Mouse (Mus musculus) heart, adult 2 months (tissue): ENCODE results near the gene Fen1.

ENCODE experiments used
- CTCF ChIP-seq: fragments of 200-600 bp; IDR thresholded peaks from 2 replicates; pipeline ENCODE4 v1.8.1; 2022; ENCODE audit warnings: antibody characterized with exemption, mild to moderate bottlenecking, moderate library complexity
- EP300 ChIP-seq: fragments of 200-500 bp; IDR thresholded peaks from 2 replicates; pipeline ENCODE4 v1.6.1; 2011; ENCODE audit warnings: low read depth, low read length, control low read depth; ENCODE audit not compliant: insufficient read depth
- POLR2A ChIP-seq: fragments of 200-500 bp; IDR thresholded peaks from 2 replicates; pipeline ENCODE4 v1.6.1; 2011; ENCODE audit warnings: mild to moderate bottlenecking, low read depth, low read length, control low read depth; ENCODE audit not compliant: insufficient read depth

DNA sequence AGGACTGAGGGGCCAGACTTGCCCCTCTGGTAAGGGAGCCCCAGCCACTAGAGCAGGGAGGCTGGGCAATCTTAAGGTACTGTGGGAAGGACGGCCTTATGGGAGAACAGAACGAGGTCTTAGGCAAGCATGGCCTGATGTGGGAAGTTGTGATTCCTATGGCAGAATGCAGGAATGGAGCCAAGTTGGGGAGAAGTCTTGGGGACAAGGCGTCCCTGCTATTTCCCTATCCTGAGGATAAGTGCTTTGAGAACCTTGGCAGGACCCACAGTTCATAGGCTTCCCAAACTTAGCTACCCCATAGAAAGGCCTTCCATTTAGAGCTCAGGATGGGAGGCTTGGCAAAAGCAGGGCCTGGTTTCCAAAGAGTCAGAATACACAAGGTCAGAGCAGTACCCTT lies 4.9 kb upstream of the Fen1 start:
- no peak for TF ChIP-seq POLR2A
- no peak for TF ChIP-seq CTCF
- TF ChIP-seq EP300, result peak; percentile 70
